Mouse (Mus musculus): ENCODE data around the gene Tfip11. TPM values are rescaled to one million over a fixed set of nuclear protein-coding genes. Genes with fewer than 3 reads are reported as not detected.

Tfip11 gene
- polyA plus RNA-seq, 1 experiment from 2014 or later = 19.4 TPM

DNA sequence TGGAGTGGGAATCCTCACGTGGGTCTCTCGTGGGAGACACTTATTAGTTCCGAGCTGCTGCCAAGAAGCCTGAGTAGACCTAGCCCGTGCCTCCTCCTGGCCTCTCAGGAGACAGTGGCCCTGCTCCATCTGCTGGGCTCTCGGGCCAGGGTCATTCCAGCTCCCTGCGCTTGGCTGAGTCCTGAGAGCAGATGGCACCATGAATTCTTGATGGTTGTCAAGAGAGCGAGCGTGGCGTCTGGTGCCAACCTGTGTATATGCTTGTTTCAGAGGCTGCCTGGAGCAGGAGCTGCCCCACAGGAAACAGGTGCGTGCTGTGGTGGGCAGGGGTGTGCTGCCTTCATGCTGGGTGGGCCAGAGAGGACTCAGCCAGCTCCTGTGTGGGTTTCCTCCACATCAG is 42.5 kb downstream of the Tfip11 start:
- Histone ChIP-seq H3K36me3 (peaks cover 92% of the 10 kb centered on the region), H3K27me3 (replicated peaks) (no peaks in the 10 kb centered on the region), H3K27ac (replicated peaks) (no peak overlapping the region), H3K4me1 (no peaks in the 10 kb centered on the region), H3K9ac (no peak overlapping the region), H3K4me2 (no peak overlapping the region), H3K9me3 (no peaks in the 10 kb centered on the region), H3K4me3 (no peak overlapping the region)
- ATAC-seq (ENCODE audit: extremely low read depth, insufficient number of reproducible peaks, low FRiP score, low TSS enrichment) = no peak
- WGBS = 87% methylated on average over 10 of the region's 10 CpGs

DNA sequence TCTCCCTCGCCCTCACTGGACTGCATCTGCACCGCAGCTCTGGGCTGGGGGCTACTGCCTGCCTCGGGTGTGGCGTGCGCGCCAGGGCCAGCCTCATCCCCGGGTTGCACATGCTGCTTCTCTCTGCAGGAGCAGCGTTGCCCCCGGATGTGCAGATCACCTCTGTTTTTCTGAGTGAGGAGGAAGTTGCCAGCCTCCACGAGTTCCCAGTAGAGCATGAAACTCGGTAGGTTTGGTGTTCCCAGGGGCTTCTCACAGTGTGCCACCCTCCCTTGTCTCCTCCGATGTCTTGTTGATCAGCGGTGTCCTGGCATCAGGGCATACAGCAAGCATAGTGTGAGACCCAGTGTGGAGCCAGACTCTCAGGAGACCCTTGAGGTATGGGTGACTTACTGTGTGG is 43.2 kb downstream of the Tfip11 start:
- H3K36me3 ChIP-seq = peaks cover 90% of the 10 kb centered on the region
- ATAC-seq (ENCODE audit: extremely low read depth, insufficient number of reproducible peaks, low FRiP score, low TSS enrichment) = no peak
- WGBS = 90% methylated on average over 13 of the region's 13 CpGs

DNA sequence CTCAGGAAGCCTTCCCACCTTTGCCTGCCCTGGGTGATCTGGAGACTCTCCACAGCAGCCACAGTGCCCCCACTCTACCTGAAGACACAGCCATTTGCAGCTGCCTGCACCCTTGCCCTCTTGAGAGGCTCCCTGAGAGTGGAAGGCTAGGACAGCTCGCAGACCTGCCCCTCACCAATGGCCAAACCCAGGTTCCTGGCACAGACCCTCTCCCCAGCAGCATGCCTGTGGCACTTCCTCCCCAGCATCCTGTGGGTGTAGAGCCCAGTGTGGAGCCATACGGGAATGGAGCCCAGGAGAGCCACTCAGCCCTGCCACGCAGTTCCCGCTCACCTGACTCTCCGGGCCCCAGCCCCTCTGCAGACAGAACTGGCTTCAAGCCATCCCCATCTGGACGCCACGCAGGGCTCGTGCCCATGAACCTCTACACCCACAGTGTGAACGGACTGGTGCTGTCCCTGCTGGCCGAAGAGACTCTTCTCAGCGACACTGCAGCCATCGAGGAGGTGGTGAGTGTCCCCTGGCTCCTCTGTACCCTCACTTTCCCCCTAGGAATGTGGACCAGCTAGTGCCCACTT is 44.2 kb downstream of the Tfip11 start:
- Histone ChIP-seq H3K4me1 (no peaks in the 10 kb centered on the region), H3K4me2 (no peak overlapping the region), H3K27ac (replicated peaks) (no peak overlapping the region), H3K27me3 (replicated peaks) (no peaks in the 10 kb centered on the region), H3K9me3 (no peaks in the 10 kb centered on the region), H3K9ac (no peak overlapping the region), H3K36me3 (peaks cover 90% of the 10 kb centered on the region), H3K4me3 (no peak overlapping the region)
- WGBS = 90% methylated on average over 12 of the region's 12 CpGs
- ATAC-seq (ENCODE audit: extremely low read depth, insufficient number of reproducible peaks, low FRiP score, low TSS enrichment) = no peak

More for the DNA sequence above, 43.2 kb downstream of the Tfip11 start:
- Histone ChIP-seq H3K4me2 (no peak overlapping the region), H3K4me1 (no peaks in the 10 kb centered on the region), H3K27me3 (replicated peaks) (no peaks in the 10 kb centered on the region), H3K9me3 (no peaks in the 10 kb centered on the region), H3K9ac (no peak overlapping the region), H3K27ac (replicated peaks) (no peak overlapping the region), H3K4me3 (no peak overlapping the region)

DNA sequence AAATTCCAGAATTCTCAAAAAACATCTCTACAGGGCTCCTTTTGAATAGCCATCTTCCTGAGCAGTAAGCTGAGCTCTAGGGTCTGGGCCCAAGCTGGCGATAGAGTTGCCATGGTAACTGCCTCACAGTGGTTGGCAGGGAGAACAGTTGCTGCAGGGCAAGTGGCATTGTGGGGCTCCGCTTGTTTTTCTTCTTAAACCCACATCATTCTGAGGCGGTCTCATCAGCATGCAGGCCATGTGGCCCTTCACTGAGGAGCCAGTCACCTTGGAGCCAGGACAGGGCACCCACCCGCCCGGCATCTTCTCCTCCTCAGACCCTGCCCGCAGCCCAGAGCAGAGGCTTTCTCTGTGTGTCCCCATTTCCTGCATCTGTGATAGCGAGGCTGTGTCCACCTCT is 45.8 kb downstream of the Tfip11 start:
- 76% methylated on average over 7 of the region's 7 CpGs for WGBS
- H3K27me3 ChIP-seq (replicated peaks) = no peaks in the 10 kb centered on the region
- no peak overlapping the region for H3K27ac ChIP-seq (replicated peaks)
- no peak for ATAC-seq (ENCODE audit: extremely low read depth, insufficient number of reproducible peaks, low FRiP score, low TSS enrichment)
- peaks cover 89% of the 10 kb centered on the region for H3K36me3 ChIP-seq
- H3K4me3 ChIP-seq = no peak overlapping the region
- no peaks in the 10 kb centered on the region for H3K4me1 ChIP-seq
- no peaks in the 10 kb centered on the region for H3K9me3 ChIP-seq
- H3K9ac ChIP-seq = no peak overlapping the region
- H3K4me2 ChIP-seq = no peak overlapping the region

DNA sequence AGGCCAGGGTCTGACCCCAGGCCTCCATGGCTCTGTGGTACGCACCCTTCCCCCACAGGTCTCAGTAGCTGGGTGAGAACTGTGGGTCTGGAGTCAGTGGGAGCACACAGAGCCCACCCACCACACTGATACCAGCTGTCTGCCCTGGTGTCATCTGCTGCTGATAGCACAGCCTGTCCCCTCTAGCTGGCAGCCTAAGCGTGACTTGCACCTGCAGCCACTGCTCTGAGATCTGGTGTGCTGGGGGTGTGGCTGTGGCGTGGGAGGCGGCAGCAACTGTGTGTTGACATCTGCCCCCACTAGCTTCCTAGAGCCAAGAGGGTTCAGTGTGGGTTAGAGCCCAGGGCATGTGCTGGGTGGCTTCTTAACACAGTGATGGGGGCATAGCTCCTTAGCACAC is 50.0 kb downstream of the Tfip11 start:
- ATAC-seq (ENCODE audit: extremely low read depth, insufficient number of reproducible peaks, low FRiP score, low TSS enrichment) = no peak
- Histone ChIP-seq H3K27ac (replicated peaks) (no peak overlapping the region), H3K4me2 (no peak overlapping the region), H3K27me3 (replicated peaks) (no peaks in the 10 kb centered on the region), H3K4me1 (0 out of 2 replicates have a peak, but pooled peaks cover 2% of the 10 kb centered on the region), H3K9ac (no peak overlapping the region), H3K36me3 (peaks cover 84% of the 10 kb centered on the region), H3K4me3 (no peak overlapping the region), H3K9me3 (no peaks in the 10 kb centered on the region)
- WGBS = 81% methylated on average over 4 of the region's 4 CpGs

DNA sequence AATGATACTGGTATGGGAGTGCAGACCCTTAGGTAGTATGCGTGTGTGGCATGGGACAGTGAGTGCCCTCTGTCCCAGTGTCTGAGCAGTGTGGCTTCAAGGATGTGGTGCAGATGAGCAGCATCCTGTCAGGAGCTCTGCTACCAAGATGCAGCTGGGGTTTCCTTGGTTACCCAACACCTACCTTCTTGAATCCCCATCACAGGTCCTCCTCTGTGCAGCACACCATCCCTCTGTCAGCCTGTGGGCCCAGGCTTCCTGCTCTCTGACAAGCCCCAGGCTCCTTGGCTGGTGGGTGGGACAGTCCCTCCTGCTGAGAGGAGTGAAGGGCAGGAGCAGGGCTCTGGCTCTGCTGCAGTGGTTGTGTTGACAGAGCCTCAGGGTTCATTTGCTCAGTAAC is 51.2 kb downstream of the Tfip11 start:
- Histone ChIP-seq H3K4me2 (no peak overlapping the region), H3K9ac (no peak overlapping the region), H3K4me3 (no peak overlapping the region), H3K36me3 (peaks cover 72% of the 10 kb centered on the region), H3K9me3 (no peaks in the 10 kb centered on the region), H3K27ac (replicated peaks) (no peak overlapping the region), H3K4me1 (0 out of 2 replicates have a peak, but pooled peaks cover 7% of the 10 kb centered on the region), H3K27me3 (replicated peaks) (no peaks in the 10 kb centered on the region)
- 81% methylated on average over 1 of the region's 1 CpGs for WGBS
- ATAC-seq (ENCODE audit: extremely low read depth, insufficient number of reproducible peaks, low FRiP score, low TSS enrichment) = no peak

DNA sequence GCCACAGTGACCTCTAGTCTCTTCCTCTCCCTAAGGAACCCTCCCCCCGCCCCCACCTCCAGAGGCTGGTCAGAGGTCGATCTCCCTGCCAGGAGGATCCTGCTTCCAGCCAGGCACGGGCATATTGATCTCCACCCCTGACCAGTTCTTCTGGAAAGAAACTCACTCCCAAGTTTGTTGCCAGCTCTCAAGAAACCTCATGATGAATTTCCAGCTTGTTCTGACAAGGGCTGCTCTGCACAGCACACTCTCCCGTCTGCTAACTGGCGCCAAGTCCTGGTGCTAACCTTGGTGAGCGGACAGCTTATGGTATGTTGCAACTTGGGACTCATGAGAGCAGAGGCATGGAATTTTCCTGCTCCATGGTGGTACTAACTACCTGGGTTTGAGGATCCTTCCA is 52.6 kb downstream of the Tfip11 start:
- Histone ChIP-seq H3K36me3 (peaks cover 60% of the 10 kb centered on the region), H3K9ac (no peak overlapping the region), H3K27me3 (replicated peaks) (no peaks in the 10 kb centered on the region), H3K4me2 (no peak overlapping the region), H3K4me1 (0 out of 2 replicates have a peak, but pooled peaks cover 7% of the 10 kb centered on the region), H3K4me3 (no peak overlapping the region), H3K9me3 (no peaks in the 10 kb centered on the region), H3K27ac (replicated peaks) (no peak overlapping the region)
- 80% methylated on average over 6 of the region's 6 CpGs for WGBS
- no peak for ATAC-seq (ENCODE audit: extremely low read depth, insufficient number of reproducible peaks, low FRiP score, low TSS enrichment)

DNA sequence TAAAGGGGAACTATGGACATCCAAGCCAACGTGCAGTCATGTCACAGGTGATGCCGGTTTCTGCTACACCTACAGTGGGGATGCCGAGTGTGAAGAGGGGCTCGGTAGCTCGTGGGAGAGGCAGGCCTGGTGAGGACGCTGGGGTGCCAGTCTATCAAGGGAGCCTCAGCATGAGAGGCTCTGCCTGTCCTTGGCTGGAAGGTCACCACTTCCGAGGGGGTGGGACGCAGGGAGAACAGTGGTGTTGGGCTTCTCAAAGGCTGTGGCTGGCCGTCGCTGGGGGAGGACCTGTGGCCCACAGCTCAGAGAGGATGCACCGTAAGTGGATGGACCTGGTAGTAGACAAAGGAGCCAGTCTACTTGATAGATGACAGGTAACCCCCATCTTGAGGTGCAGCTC is 55.0 kb downstream of the Tfip11 start:
- no peak for ATAC-seq (ENCODE audit: extremely low read depth, insufficient number of reproducible peaks, low FRiP score, low TSS enrichment)
- WGBS = 59% methylated on average over 11 of the region's 11 CpGs
- peaks cover 37% of the 10 kb centered on the region for H3K36me3 ChIP-seq

DNA sequence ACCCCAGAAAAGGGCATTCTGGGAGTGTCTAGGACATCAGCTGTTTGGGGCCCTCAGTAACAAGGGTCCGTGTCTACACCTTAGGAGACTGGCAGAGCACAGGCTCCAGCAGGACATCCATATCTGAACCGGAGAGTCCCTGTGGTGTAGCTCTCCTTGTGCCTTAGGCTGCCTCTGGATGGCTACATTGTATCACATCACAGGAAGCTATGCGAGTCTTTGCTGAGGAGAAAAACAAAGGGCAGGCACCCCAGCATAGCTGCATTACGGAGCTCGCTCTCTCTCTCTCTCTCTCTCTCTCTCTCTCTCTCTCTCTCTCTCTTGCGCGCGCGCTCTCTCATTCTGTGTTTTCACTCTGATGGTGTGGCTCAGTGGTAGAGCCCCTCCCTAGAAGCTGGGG is 55.9 kb downstream of the Tfip11 start:
- Histone ChIP-seq H3K36me3 (peaks cover 32% of the 10 kb centered on the region), H3K9me3 (no peaks in the 10 kb centered on the region), H3K9ac (no peak overlapping the region), H3K4me3 (no peak overlapping the region), H3K27ac (replicated peaks) (no peak overlapping the region), H3K27me3 (replicated peaks) (peaks cover under 1% of the 10 kb centered on the region; the same call in 1 of the 2 replicates), H3K4me1 (0 out of 2 replicates have a peak, but pooled peaks cover 7% of the 10 kb centered on the region), H3K4me2 (no peak overlapping the region)
- WGBS = 65% methylated on average over 6 of the region's 9 CpGs
- ATAC-seq (ENCODE audit: extremely low read depth, insufficient number of reproducible peaks, low FRiP score, low TSS enrichment) = no peak

More for the DNA sequence above, 55.0 kb downstream of the Tfip11 start:
- Histone ChIP-seq H3K9me3 (no peaks in the 10 kb centered on the region), H3K9ac (no peak overlapping the region), H3K4me1 (0 out of 2 replicates have a peak, but pooled peaks cover 7% of the 10 kb centered on the region), H3K4me2 (no peak overlapping the region), H3K4me3 (no peak overlapping the region), H3K27ac (replicated peaks) (no peak overlapping the region), H3K27me3 (replicated peaks) (no peaks in the 10 kb centered on the region)

DNA sequence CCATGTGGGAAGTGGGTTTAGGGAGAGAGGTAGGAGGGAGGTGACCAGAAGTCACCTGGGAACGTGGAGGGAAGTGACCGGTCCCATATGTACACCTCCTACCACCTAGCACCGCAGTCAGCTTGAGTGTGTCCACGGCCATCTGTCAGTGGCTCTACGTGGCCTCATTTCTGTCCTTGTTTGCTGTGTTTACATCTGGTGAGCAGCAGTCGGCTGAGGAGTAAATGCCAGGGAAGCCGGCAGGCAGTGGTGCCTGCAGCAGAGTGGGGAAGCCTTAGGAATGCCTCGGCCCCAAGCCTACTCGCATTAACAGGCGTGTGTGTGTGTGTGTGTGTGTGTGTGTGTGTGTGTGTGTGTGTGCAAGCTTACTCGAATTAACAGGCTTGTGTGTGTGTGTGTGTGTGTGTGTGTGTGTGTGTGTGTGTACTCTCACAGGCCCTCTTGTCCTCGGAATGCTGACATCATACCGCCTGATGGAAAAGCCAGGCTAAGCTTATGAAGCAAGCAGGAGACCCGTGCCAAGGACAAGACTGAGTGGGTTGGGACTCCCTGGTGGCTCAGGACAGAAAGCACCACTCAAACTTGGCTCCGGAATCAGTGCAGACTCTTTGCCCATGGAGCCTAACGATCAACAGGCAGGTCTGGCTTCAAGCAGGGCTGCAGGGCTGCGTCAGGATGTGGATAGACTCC is 56.6 kb downstream of the Tfip11 start:
- 0 out of 2 replicates have a peak, but pooled peaks cover 7% of the 10 kb centered on the region for H3K4me1 ChIP-seq
- H3K27me3 ChIP-seq (replicated peaks) = peaks cover 8% of the 10 kb centered on the region
- no peak overlapping the region for H3K4me3 ChIP-seq
- H3K4me2 ChIP-seq = no peak overlapping the region
- no peak overlapping the region for H3K27ac ChIP-seq (replicated peaks)
- WGBS = 64% methylated on average over 15 of the region's 17 CpGs
- peaks cover 26% of the 10 kb centered on the region for H3K36me3 ChIP-seq
- H3K9me3 ChIP-seq = no peaks in the 10 kb centered on the region
- 0 out of 2 replicates have a peak overlapping the region, but pooled peaks have one; percentile 5 for H3K9ac ChIP-seq
- no peak for ATAC-seq (ENCODE audit: extremely low read depth, insufficient number of reproducible peaks, low FRiP score, low TSS enrichment)

DNA sequence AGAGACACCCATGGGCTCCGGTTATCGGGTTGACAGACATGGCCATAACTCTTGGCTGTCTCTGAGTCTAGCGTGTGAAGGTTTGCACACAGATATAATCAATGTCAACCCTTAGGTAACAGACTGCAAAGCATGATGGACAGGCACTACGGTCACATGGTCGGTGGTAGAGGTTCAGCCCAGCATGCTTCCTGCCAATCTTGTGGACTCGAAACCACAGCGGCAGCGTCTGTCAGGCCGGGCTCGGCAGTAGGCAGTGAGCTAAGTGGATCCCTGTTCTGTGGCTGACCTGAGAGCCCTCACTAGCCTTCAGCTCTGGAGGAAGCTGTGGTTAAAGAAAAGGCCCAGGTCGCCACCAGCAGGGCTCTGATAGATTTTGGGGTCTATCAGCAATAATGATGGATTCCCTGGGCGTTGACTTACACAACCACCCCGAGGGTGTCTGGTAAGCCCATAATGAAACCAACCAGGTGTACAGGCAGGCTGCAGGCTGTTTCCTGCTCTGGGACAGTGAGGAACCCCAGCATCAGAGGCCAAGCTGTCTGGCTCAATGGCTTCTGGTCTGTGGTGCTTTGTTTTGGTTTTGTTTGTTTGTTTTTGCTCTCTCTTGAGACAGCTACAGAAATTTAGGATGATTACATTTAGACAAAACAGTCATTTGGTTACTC is 58.8 kb downstream of the Tfip11 start:
- Histone ChIP-seq H3K36me3 (peaks cover 5% of the 10 kb centered on the region), H3K27ac (replicated peaks) (no peak overlapping the region), H3K4me3 (no peak overlapping the region), H3K9ac (no peak overlapping the region), H3K9me3 (no peaks in the 10 kb centered on the region), H3K4me2 (no peak overlapping the region), H3K27me3 (replicated peaks) (peaks cover 27% of the 10 kb centered on the region), H3K4me1 (0 out of 2 replicates have a peak, but pooled peaks cover 7% of the 10 kb centered on the region)
- no peak for ATAC-seq (ENCODE audit: extremely low read depth, insufficient number of reproducible peaks, low FRiP score, low TSS enrichment)
- WGBS = 85% methylated on average over 13 of the region's 13 CpGs

Measured in heart, embryonic 13.5 days (tissue).